Mouse (Mus musculus): ENCODE results near the gene St8sia6.

GRCm38 (mm10) chr2:13634866-13635265 is 159.0 kb downstream of the St8sia6 start:
- TF ChIP-seq CTCF (IDR thresholded peaks at IDR 0.05) (peak; percentile 42), EP300 (IDR thresholded peaks at IDR 0.05) (no peak)

Data from lung, postnatal 0 days (tissue).